Mouse (Mus musculus): ENCODE data around the gene Ctbp2. TPM values are rescaled to one million over a fixed set of nuclear protein-coding genes. Genes with fewer than 3 reads are reported as not detected.

Gene Ctbp2
- polyA plus RNA-seq, 2 experiments, result 59.2 to 77.7 TPM

DNA sequence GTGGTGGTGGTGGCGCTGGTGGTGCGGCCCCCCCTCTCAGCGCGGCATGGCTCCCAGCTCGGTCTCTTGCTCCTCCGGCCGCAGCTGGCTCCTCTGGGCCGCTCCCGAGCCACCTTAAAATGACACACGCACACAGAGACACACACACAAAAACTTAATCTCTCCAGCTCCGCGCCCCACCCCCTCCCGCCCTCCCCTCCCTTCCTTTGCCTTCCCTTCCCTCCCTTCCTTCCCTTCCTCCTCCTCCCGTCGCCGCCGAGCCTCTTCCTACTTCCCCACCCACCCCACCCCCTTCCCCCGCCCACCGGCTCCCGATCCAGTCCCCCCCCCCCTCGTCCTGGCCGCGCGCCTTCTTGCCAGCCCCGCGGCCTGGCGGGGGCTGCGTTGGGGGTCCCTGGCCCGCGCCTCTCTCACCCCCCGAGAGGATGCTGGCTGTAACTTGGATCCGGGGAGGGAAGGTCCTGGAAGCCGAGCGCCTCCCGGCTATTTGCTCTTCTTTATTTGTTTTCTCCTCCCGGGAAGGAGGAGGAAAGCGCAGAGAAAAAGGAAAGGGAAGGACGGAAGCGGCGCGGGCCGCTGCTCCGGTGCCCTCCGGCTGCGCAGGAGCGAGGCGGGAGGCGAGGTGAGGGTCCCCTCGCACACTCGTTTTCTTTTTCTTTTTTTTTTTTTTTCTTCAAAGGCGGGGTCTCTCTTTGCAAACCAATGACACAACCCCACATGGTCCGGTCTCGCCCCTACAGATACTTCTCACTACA lies 733 bp downstream of the Ctbp2 start, which contains the start of gene Fgfr2:
Gene Fgfr2 (minus strand): TSS at position 107 of the 755 bp plus-strand sequence.
- WGBS, result under 1% methylated on average over 35 of the region's 53 CpGs
- Histone ChIP-seq H3K4me1 (ENCODE audit: control insufficient read depth, insufficient read depth, low read length) (peaks cover 23% of the 10 kb centered on the region), H3K27ac (replicated peaks; ENCODE audit: low read depth, low read length) (peak within 1 kb of the TSS; percentile 94), H3K27me3 (ENCODE audit: control insufficient read depth, insufficient read depth, low read length) (0 out of 2 replicates have a peak, but pooled peaks cover 7% of the 10 kb centered on the region), H3K9me3 (ENCODE audit: control insufficient read depth, low read length) (no peaks in the 10 kb centered on the region), H3K9ac (ENCODE audit: low read depth, low read length, severe bottlenecking) (peak within 1 kb of the TSS; percentile 90), H3K36me3 (ENCODE audit: control insufficient read depth, insufficient read depth, low read length) (no peaks in the 10 kb centered on the region), H3K4me2 (replicated peaks; ENCODE audit: low read depth, low read length, severe bottlenecking) (peak within 1 kb of the TSS; percentile 96), H3K4me3 (replicated peaks; ENCODE audit: low read length) (peak within 1 kb of the TSS; percentile 84)
- DNase-seq (ENCODE audit: low spot score) (peak; percentile 81), ATAC-seq (ENCODE audit: low FRiP score, low read depth) (peak; percentile 59)
- peak; percentile 59; the same call in 1 of the 2 replicates for TF ChIP-seq POLR2A (IDR thresholded peaks at IDR 0.05; ENCODE audit: borderline replicate concordance, extremely low read depth, insufficient read depth, insufficient read length)

DNA sequence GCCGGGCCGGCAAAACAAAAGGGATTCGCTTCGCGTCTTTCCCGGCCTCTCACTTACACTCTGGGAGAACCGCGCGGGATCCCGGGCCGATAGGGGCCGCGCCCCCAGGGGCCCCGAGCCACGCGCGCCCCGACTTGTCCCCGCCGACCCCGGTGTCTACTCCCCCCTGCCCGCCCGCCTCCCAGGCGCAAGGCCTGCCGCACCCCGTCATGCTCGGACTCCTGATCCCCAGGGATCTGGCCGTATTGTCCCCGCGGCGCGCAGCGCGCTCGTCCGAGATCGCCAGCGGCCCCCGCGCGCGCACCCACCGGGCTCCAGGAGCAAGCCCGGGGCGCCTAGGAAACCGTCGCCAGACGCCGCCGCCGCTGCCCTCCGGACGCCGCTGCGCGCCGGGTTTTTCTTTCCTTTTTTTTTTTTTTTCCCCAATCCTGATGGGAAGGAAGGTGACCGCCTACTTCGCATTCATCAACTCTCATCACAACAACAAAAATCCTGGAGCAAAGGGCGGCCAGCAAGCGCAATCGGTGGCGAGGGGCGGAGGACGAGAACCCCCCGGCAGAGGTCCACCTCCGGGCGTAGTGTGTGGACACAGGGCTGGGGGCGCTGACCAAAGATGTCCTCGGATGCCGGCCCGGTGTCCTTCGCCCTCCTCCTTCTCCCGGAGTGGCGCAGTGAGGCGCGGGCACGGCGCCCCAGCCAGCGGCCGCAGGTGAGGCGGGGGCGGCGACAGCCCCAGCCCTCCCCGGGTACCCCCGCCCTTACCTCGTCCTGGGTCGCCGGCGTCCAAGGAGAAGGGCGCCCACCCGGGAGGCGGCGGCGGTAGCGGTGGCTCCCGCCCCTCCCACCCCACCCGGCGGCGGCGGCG lies 1.5 kb downstream of the Ctbp2 start:
- TF ChIP-seq POLR2A (IDR thresholded peaks at IDR 0.05; ENCODE audit: borderline replicate concordance, extremely low read depth, insufficient read depth, insufficient read length), result no peak
- H3K27me3 ChIP-seq (ENCODE audit: control insufficient read depth, insufficient read depth, low read length), result 0 out of 2 replicates have a peak, but pooled peaks cover 7% of the 10 kb centered on the region
- peak overlapping the region; percentile 96 for H3K4me2 ChIP-seq (replicated peaks; ENCODE audit: low read depth, low read length, severe bottlenecking)
- peak overlapping the region; percentile 84 for H3K4me3 ChIP-seq (replicated peaks; ENCODE audit: low read length)
- peak overlapping the region; percentile 90 for H3K9ac ChIP-seq (ENCODE audit: low read depth, low read length, severe bottlenecking)
- peak; percentile 3; the same call in 1 of the 2 replicates for ATAC-seq (ENCODE audit: low FRiP score, low read depth)
- WGBS, result under 1% methylated on average over 45 of the region's 102 CpGs
- no peaks in the 10 kb centered on the region for H3K36me3 ChIP-seq (ENCODE audit: control insufficient read depth, insufficient read depth, low read length)
- DNase-seq (ENCODE audit: low spot score), result peak; percentile 34
- H3K27ac ChIP-seq (replicated peaks; ENCODE audit: low read depth, low read length), result peak overlapping the region; percentile 94
- peaks cover 29% of the 10 kb centered on the region for H3K4me1 ChIP-seq (ENCODE audit: control insufficient read depth, insufficient read depth, low read length)
- no peaks in the 10 kb centered on the region for H3K9me3 ChIP-seq (ENCODE audit: control insufficient read depth, low read length)

DNA sequence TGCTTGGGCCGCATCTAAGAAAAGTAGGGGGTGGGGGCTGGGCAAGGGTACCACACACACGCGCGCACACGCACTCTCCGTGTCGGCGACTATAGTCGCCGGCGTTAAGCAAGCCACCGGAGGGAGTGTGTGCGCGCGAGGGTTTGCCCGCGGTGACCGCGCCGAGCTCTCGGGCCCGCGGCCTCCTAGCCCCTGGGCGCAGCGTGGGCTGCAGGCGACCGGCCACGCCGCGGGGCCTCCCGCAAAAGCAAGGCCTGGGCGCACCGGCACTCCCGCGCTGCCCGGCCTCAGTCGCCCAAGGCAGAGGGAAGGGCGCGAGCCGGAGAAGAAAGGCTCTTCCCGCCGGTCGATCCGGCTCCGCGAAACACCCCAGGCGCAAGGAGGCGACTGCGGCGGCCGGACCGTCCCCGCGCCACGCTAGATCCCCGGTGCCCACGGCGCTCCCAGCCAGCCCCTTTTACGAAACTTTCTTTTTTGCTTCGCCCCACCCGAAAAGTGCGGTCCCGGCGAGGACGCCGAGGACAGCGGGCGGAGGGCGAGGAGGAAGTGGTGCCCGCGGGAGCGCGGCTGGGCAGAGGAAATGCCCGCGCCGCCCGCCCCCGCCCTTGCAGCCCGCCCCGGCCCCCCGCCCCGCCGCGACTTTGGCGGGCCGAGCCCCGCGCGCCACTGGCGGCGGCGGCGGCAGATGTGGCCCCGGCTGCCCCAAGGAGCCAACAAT lies 2.3 kb downstream of the Ctbp2 start:
- TF ChIP-seq POLR2A (IDR thresholded peaks at IDR 0.05; ENCODE audit: borderline replicate concordance, extremely low read depth, insufficient read depth, insufficient read length), result no peak
- H3K9me3 ChIP-seq (ENCODE audit: control insufficient read depth, low read length), result no peaks in the 10 kb centered on the region
- peak overlapping the region; percentile 94 for H3K27ac ChIP-seq (replicated peaks; ENCODE audit: low read depth, low read length)
- H3K4me2 ChIP-seq (replicated peaks; ENCODE audit: low read depth, low read length, severe bottlenecking), result peak overlapping the region; percentile 96
- H3K9ac ChIP-seq (ENCODE audit: low read depth, low read length, severe bottlenecking), result peak overlapping the region; percentile 90
- H3K36me3 ChIP-seq (ENCODE audit: control insufficient read depth, insufficient read depth, low read length), result no peaks in the 10 kb centered on the region
- H3K4me3 ChIP-seq (replicated peaks; ENCODE audit: low read length), result peak overlapping the region; percentile 84
- under 1% methylated on average over 51 of the region's 94 CpGs for WGBS
- 0 out of 2 replicates have a peak, but pooled peaks cover 7% of the 10 kb centered on the region for H3K27me3 ChIP-seq (ENCODE audit: control insufficient read depth, insufficient read depth, low read length)
- ATAC-seq (ENCODE audit: low FRiP score, low read depth), result peak; percentile 7; the same call in 1 of the 2 replicates
- no peak for DNase-seq (ENCODE audit: low spot score)
- peaks cover 37% of the 10 kb centered on the region for H3K4me1 ChIP-seq (ENCODE audit: control insufficient read depth, insufficient read depth, low read length)

DNA sequence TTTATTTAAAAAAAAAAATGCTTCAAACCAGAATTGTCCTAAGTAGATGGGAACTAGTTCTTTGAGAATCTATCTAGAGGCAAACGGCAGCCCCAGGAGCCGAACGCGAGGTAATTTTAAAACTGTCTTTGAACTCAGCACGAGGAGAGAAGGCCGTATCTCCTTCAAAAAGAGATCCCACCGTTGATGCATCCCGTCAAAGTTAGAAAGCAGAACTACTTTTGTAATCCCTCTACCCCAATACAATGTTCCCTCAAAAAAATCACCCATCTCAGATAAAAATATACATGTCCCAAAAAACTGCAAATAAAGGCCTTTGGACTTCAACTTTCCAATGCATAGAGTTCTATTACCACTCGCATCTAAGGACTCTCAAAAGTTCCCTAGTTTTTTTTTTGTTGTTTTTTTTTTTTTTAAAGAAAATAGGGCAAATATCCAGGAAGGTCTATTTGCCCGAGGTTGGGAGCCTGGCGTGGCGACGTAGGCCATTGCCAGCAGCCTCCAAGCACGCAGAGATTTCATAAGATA lies 3.0 kb downstream of the Ctbp2 start:
- Histone ChIP-seq H3K36me3 (ENCODE audit: control insufficient read depth, insufficient read depth, low read length) (no peaks in the 10 kb centered on the region), H3K27ac (replicated peaks; ENCODE audit: low read depth, low read length) (peak overlapping the region; percentile 94; the same call in 1 of the 2 replicates), H3K4me1 (ENCODE audit: control insufficient read depth, insufficient read depth, low read length) (peaks cover 44% of the 10 kb centered on the region), H3K9ac (ENCODE audit: low read depth, low read length, severe bottlenecking) (peak overlapping the region; percentile 90), H3K4me2 (replicated peaks; ENCODE audit: low read depth, low read length, severe bottlenecking) (peak overlapping the region; percentile 96), H3K27me3 (ENCODE audit: control insufficient read depth, insufficient read depth, low read length) (0 out of 2 replicates have a peak, but pooled peaks cover 7% of the 10 kb centered on the region), H3K4me3 (replicated peaks; ENCODE audit: low read length) (peak overlapping the region; percentile 84), H3K9me3 (ENCODE audit: control insufficient read depth, low read length) (no peaks in the 10 kb centered on the region)
- TF ChIP-seq POLR2A (IDR thresholded peaks at IDR 0.05; ENCODE audit: borderline replicate concordance, extremely low read depth, insufficient read depth, insufficient read length), result no peak
- no peak for DNase-seq (ENCODE audit: low spot score)
- WGBS, result 3% methylated on average over 14 of the region's 14 CpGs
- ATAC-seq (ENCODE audit: low FRiP score, low read depth), result no peak

Data from limb, embryonic 14.5 days (tissue).